Mouse (Mus musculus): ENCODE results near the gene Coro7. TPM values are rescaled to one million over a fixed set of nuclear protein-coding genes. Genes with fewer than 3 reads are reported as not detected.
"Not testable (repeated sequence)": the region's sequence is repeated elsewhere in the genome, so short reads cannot be mapped to it uniquely, and the experiment has no call there.

Coro7 gene
- polyA plus RNA-seq, 1 experiment from 2014 or later: 16.4 TPM

DNA sequence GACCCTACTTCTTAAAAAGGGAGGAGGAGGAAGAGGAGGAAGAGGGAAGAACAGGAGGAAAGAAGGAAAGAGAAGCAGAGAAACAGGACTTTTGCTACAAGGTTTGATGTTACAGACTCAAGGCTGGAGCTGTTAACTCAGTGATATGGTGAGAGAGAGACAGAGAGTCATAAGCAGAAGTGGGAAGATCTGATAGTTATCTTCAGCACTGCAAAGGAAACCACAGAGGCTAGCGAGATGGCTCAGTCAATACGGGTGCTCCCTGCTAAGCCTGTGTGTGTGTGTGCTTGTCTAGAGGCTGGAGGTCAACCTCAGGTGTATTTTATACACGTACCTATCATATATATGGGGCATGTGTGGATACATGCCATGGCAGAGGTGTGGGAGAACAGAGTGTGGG lies 95.8 kb downstream of the Coro7 start:
- Histone ChIP-seq H3K9me3 (ENCODE audit: control insufficient read depth, low read length) (no peaks in the 10 kb centered on the region), H3K27ac (ENCODE audit: low read depth, low read length) (no peak overlapping the region), H3K9ac (ENCODE audit: low read depth, low read length) (no peak overlapping the region), H3K4me1 (ENCODE audit: control insufficient read depth, insufficient read depth, low read length) (peaks cover 16% of the 10 kb centered on the region), H3K36me3 (ENCODE audit: control insufficient read depth, insufficient read depth, low read length) (no peaks in the 10 kb centered on the region), H3K27me3 (ENCODE audit: control insufficient read depth, insufficient read depth, low read length) (no peaks in the 10 kb centered on the region), H3K4me3 (ENCODE audit: low read length) (no peak overlapping the region), H3K4me2 (replicated peaks; ENCODE audit: low read depth, low read length) (no peak overlapping the region)
- 83% methylated on average over 3 of the region's 3 CpGs for WGBS
- no peak for ATAC-seq (ENCODE audit: low FRiP score, low TSS enrichment)

DNA sequence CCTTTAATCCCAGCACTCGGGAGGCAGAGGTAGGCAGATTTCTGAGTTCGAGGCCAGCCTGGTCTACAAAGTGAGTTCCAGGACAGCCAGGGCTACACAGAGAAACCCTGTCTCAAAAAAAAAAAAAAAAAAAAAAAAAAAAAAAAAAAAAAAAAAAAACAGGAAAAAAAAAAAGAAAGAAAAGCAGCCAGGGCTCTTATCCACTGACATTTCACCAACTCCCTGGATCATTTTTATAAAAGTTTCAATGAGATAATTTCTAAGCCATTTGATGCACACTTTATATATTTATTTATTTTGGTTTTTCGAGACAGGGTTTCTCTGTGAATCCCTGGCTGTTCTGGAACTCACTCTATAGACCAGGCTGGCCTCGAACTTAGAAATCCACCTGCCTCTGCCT lies 98.4 kb downstream of the Coro7 start:
- 98% methylated on average over 3 of the region's 4 CpGs for WGBS
- H3K27me3 ChIP-seq (ENCODE audit: control insufficient read depth, insufficient read depth, low read length); H3K4me1 ChIP-seq (ENCODE audit: control insufficient read depth, insufficient read depth, low read length); H3K36me3 ChIP-seq (ENCODE audit: control insufficient read depth, insufficient read depth, low read length); H3K4me2 ChIP-seq (replicated peaks; ENCODE audit: low read depth, low read length); H3K9ac ChIP-seq (ENCODE audit: low read depth, low read length); H3K9me3 ChIP-seq (ENCODE audit: control insufficient read depth, low read length); H3K4me3 ChIP-seq (ENCODE audit: low read length); ATAC-seq (ENCODE audit: low FRiP score, low TSS enrichment); H3K27ac ChIP-seq (ENCODE audit: low read depth, low read length): not testable (repeated sequence)

- no peaks in the 10 kb centered on the region for H3K9me3 ChIP-seq (ENCODE audit: control insufficient read depth, low read length)
- ATAC-seq (ENCODE audit: low FRiP score, low TSS enrichment): no peak
- H3K36me3 ChIP-seq (ENCODE audit: control insufficient read depth, insufficient read depth, low read length): no peaks in the 10 kb centered on the region
- no peak overlapping the region for H3K27ac ChIP-seq (ENCODE audit: low read depth, low read length)
- no peaks in the 10 kb centered on the region for H3K4me1 ChIP-seq (ENCODE audit: control insufficient read depth, insufficient read depth, low read length)
- no peak overlapping the region for H3K4me3 ChIP-seq (ENCODE audit: low read length)
- no peak overlapping the region for H3K4me2 ChIP-seq (replicated peaks; ENCODE audit: low read depth, low read length)
- no peak overlapping the region for H3K9ac ChIP-seq (ENCODE audit: low read depth, low read length)
- H3K27me3 ChIP-seq (ENCODE audit: control insufficient read depth, insufficient read depth, low read length): no peaks in the 10 kb centered on the region
- WGBS: 47% methylated on average over 7 of the region's 7 CpGs
Observed at GRCm38 (mm10) chr16:4578630-4579029, 100.9 kb downstream of the Coro7 start.

GRCm38 (mm10) chr16:4576873-4577272 lies 102.7 kb downstream of the Coro7 start:
- H3K27ac ChIP-seq (ENCODE audit: low read depth, low read length): no peak overlapping the region
- H3K9me3 ChIP-seq (ENCODE audit: control insufficient read depth, low read length): no peaks in the 10 kb centered on the region
- H3K36me3 ChIP-seq (ENCODE audit: control insufficient read depth, insufficient read depth, low read length): no peaks in the 10 kb centered on the region
- H3K4me1 ChIP-seq (ENCODE audit: control insufficient read depth, insufficient read depth, low read length): no peaks in the 10 kb centered on the region
- 58% methylated on average over 2 of the region's 2 CpGs for WGBS
- no peak for ATAC-seq (ENCODE audit: low FRiP score, low TSS enrichment)
- no peak overlapping the region for H3K9ac ChIP-seq (ENCODE audit: low read depth, low read length)
- no peaks in the 10 kb centered on the region for H3K27me3 ChIP-seq (ENCODE audit: control insufficient read depth, insufficient read depth, low read length)
- H3K4me3 ChIP-seq (ENCODE audit: low read length): no peak overlapping the region
- H3K4me2 ChIP-seq (replicated peaks; ENCODE audit: low read depth, low read length): no peak overlapping the region

Other genes starting within 250 kb of the Coro7 start
- gene Srl, start 138.0 kb downstream of the Coro7 start, polyA plus RNA-seq (2014; fragmentation: Nextera tagmentation; extraction: Ambion mirVana): 7.7 and 21.1 TPM in 2 replicates
- gene Tfap4, start 119.9 kb downstream of the Coro7 start, polyA plus RNA-seq (2014; fragmentation: Nextera tagmentation; extraction: Ambion mirVana): 24.5 and 25.7 TPM in 2 replicates
- 42.4 and 47.3 TPM in 2 replicates for gene Glis2, start 85.1 kb downstream of the Coro7 start, polyA plus RNA-seq (2014; fragmentation: Nextera tagmentation; extraction: Ambion mirVana)
- gene Pam16, start 54.8 kb downstream of the Coro7 start, polyA plus RNA-seq (2014; fragmentation: Nextera tagmentation; extraction: Ambion mirVana): 102 and 116 TPM in 2 replicates
- gene Vasn, start 39.8 kb downstream of the Coro7 start, polyA plus RNA-seq (2014; fragmentation: Nextera tagmentation; extraction: Ambion mirVana): 14.4 and 16.1 TPM in 2 replicates
- gene Dnaja3, start 39.8 kb downstream of the Coro7 start, polyA plus RNA-seq (2014; fragmentation: Nextera tagmentation; extraction: Ambion mirVana): 46.3 and 68.8 TPM in 2 replicates
- gene Nmral1, start 39.6 kb upstream of the Coro7 start, polyA plus RNA-seq (2014; fragmentation: Nextera tagmentation; extraction: Ambion mirVana): 132 and 145 TPM in 2 replicates
- 103 and 113 TPM in 2 replicates for gene Hmox2, start 46.6 kb upstream of the Coro7 start, polyA plus RNA-seq (2014; fragmentation: Nextera tagmentation; extraction: Ambion mirVana)
- 67.2 and 98.0 TPM in 2 replicates for gene Cdip1, start 110.5 kb upstream of the Coro7 start, polyA plus RNA-seq (2014; fragmentation: Nextera tagmentation; extraction: Ambion mirVana)
- 0.89 TPM in 1 of 2 replicates, not detected in the other for gene 4930562C15Rik, start 155.6 kb upstream of the Coro7 start, polyA plus RNA-seq (2014; fragmentation: Nextera tagmentation; extraction: Ambion mirVana)
- gene Ubald1, start 200.5 kb upstream of the Coro7 start, polyA plus RNA-seq (2014; fragmentation: Nextera tagmentation; extraction: Ambion mirVana): 37.2 and 39.7 TPM in 2 replicates
- gene Mgrn1, start 206.5 kb upstream of the Coro7 start, polyA plus RNA-seq (2014; fragmentation: Nextera tagmentation; extraction: Ambion mirVana): 54.0 and 89.2 TPM in 2 replicates